Mouse (Mus musculus): ENCODE results near the gene Fam163b.

Fam163b gene

GRCm38 (mm10) chr2:27085801-27086200 lies 56.5 kb downstream of the Fam163b start:
- peak; percentile 24 for DNase-seq

- DNase-seq: no peak
These were observed 57.3 kb downstream of the Fam163b start for GRCm38 (mm10) chr2:27084963-27085362.

DNA sequence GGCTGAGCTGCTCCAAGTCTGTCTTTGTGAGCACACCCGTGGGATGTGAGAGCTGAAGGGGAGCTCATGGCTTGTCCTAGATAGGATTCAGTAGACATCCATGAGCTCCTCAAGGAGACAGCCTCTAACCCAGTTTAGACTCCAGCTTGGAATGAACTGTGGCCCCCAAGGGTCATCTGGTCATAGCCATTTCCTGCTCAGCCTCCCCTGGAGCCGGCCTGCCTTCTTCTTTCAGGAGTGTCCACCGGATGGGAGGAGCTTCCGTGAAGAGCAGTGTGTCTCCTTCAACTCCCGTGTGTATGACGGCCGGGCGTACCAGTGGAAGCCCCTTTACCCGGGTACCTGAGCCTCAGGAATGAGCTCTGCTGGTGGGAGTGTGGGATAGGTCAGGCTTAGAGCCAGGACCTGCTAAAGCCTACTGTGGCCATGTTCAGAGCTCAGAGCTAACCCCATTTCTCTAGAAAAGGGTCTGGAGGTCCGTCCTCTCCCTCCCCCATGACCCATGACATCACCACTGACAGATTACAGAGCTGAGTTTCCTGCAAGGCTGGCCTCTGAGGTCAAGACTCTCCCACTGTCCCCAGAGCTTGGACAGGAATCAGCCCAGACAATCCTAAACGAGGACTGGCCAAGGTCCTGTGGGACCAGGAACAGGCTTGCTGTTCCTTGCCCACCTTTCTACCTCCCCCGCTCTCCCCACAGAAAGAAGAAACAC lies 58.4 kb downstream of the Fam163b start:
- DNase-seq: peak; percentile 74

DNA sequence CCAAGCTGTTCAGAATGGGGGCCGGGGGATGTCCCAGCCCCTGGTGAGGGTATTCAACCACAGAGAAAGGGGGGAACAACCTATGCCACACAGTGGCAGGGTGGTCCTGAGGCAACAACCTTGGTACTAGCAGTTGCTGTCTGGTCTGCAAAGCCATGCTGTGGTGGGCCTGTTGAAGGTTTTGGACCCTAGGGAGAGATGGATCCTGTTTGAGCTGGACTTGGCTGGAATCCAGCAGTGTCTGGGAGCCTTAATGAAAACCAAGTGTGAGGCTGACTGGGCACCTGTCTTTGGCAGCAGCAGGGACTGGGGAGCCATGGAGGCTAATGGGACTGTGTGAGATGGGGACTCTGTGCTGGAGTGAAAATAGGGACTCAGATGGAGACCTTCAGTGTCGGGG lies 62.6 kb downstream of the Fam163b start:
- peak; percentile 75 for DNase-seq

GRCm38 (mm10) chr2:27079152-27079584 lies 63.1 kb downstream of the Fam163b start, which contains the start of gene Adamtsl2:
TSS of gene Adamtsl2 (plus strand) at chr2:27079379.
- DNase-seq: peak; percentile 93

DNA sequence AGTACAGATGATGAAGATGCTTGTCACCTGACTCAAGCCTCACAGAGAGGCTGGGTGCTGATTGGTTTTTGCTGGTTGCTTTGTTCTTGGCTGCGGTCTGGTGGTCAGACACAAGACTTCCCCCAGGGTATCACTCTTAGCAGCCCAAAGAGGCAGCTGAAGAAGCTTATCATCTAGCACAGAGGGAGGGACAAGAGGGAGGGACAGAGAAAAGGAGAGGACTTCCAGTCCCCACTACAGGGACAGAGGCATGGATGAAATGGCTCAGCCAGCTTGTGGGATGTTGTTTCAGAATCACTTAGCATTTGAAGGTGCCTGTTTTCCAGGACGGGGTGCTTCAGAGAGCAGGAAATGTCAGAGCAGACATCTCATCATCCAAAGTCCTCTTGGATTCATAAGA lies 64.0 kb downstream of the Fam163b start:
- DNase-seq: no peak

DNA sequence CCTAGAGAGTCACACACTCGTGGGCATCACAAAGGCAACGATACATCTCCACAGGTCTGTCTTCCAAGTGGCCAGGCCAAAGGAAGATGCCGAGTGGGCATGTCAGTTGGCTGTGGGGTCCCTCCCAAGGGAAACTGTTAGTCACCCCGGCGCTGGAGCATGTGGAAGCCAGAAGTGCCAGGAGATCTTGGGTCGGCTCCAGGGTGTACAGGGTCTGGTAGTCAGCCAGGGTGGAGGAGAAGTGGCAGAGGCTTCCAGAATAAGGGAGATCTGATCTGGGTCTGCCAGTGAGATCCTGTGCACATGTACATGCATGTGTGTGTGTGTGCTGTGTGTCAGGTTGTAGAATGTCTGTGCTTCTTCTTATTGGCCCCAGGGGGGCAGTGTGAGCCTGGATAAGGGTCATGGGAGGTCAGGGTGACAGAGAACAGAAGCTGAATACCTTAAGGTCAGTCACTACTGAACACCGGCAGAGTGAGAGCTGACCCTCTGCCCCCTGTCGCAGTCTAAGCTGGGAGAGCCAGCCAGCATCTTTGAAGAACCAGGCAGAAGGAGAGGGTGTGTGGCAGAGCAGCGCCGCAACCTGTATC lies 64.5 kb downstream of the Fam163b start:
- peak; percentile 26 for DNase-seq

DNA sequence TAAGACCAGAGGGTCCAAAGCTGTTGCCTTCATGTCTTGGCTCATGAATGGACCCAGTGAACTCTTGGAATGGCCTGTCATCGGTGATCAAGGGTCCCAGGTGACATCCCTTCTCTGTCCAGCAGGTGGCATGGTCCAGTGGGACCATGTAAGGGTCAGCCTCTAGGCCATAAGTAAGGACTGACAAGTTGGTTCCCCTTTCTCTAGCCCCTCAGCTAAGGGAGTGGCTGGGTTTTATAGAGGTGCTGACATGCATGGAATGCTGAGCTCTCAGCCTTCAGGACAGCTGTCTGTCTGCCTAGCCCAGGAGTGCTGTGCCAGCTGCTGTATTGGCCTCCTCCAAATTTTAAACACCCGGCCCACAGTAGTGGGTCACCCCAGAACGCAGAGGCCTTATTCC lies 66.8 kb downstream of the Fam163b start:
- peak; percentile 71 for DNase-seq

DNA sequence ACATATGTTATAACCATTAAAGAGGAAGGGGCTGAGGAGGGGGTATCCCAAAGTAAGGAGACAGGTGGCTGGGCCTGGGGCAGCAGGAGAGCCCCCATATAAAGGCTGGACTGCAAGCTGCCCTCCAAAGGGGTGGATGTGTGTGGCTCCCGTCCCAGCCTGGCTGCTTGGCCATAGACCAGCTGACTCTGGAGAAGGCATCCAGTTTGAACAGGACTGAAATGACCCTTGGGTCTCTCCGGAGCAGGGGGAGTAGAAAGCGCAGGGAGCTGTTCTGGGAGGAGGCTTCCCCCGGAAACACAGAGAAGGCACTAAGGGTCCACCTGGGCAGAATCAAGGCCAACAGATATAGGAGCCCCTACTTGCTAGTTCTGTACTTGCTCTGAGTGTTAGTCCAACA lies 67.5 kb downstream of the Fam163b start:
- DNase-seq: peak; percentile 80

GRCm38 (mm10) chr2:27073407-27073806 lies 68.9 kb downstream of the Fam163b start:
- no peak for DNase-seq

GRCm38 (mm10) chr2:27071978-27072377 lies 70.3 kb downstream of the Fam163b start, which contains the start of gene Mymk:
TSS of gene Mymk (minus strand) at chr2:27072179.
- DNase-seq: no peak

DNA sequence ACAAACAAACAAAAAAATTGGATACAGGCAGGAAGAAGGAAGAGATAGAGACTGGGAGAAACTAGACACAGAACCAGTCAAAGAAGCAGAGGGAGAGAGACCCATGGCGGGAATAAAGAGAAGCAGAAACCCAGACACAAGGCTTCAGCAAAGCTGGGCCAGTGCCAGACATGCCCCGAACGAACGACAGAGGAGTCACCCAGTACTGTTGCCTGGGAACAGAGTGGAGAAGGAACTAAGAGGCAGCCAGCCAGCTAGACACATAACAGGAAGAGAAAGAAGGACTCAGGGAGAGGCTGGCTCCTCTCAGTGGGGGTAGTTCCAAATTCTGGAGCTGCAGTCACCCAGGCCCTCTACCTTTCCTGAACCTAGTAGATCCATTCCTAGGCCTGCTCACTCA lies 71.2 kb downstream of the Fam163b start:
- peak; percentile 87 for DNase-seq

GRCm38 (mm10) chr2:27070247-27070813 lies 72.0 kb downstream of the Fam163b start:
- DNase-seq: no peak

DNA sequence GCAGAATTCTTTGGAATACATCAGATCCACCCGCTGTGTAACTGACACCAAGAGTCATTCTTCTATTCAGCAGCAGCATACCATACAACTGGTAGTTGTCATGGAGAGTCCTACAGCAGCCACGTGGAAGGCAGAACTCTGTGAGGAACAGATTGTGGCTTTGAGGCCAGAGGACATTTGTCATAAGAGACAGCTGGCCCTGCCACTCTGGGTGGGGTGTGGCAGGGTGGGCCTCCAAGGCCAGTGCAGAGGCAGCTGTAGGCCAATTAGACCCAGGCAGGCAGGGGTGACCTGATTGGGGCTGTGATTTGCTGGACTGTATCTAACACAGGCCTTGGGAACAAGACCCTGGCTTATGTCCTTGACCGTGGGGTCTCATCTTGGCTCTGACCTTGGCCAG lies 72.6 kb downstream of the Fam163b start:
- no peak for DNase-seq

DNA sequence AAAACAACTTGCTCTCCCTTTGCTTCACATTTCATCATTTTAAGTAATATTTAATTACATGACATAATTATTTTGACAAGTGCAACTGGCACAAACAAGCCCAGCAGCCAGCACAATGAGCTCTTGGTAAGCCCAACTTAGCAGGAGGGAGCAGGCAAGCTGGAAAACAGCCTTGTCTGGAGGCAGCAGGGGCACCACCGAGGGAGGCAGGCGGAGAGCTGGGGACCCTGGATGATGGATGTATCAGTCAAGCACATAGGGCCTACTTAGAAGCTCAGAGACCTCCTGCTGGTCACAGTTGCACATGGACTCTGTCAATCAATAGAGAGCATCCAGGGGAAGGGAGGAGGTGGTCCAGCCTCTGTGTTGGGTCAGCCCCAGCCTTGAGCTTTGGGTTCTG lies 74.3 kb downstream of the Fam163b start:
- DNase-seq: no peak

- DNase-seq: no peak
These were observed 75.2 kb downstream of the Fam163b start for GRCm38 (mm10) chr2:27067124-27067523.

All from kidney, postnatal 14 days (tissue).